Mouse (Mus musculus): ENCODE results near the gene Ucn.

GRCm38 (mm10) chr5:31108000-31108490, 30.6 kb downstream of the Ucn start, which contains the start of gene Slc30a3:
- TF ChIP-seq CTCF (conservative IDR thresholded peaks at IDR 0.05; ENCODE audit: insufficient read depth, insufficient read length, low read depth, low read length) (no peak), POLR2A (IDR thresholded peaks at IDR 0.05; ENCODE audit: low read depth, low read length) (no peak)

All from kidney, adult 2 months (tissue).